Mouse (Mus musculus): ENCODE results near the gene Xiap. TPM values are rescaled to one million over a fixed set of nuclear protein-coding genes. Genes with fewer than 3 reads are reported as not detected.

Xiap gene
- polyA plus RNA-seq, 1 experiment from 2014 or later: 11.4 TPM

- no peaks in the 10 kb centered on the region for H3K27me3 ChIP-seq
- ATAC-seq (ENCODE audit: insufficient number of reproducible peaks, low FRiP score, low TSS enrichment, low read depth): peak; percentile 82
- 32% methylated on average over 30 of the region's 40 CpGs for WGBS
- H3K4me3 ChIP-seq (replicated peaks): peak overlapping the region; percentile 59
- peak overlapping the region; percentile 73 for H3K9ac ChIP-seq
- H3K4me1 ChIP-seq: no peaks in the 10 kb centered on the region
- H3K9me3 ChIP-seq (replicated peaks): no peaks in the 10 kb centered on the region
- peak overlapping the region; percentile 99 for H3K27ac ChIP-seq (replicated peaks)
- H3K36me3 ChIP-seq: no peaks in the 10 kb centered on the region
- peak overlapping the region; percentile 40 for H3K4me2 ChIP-seq (replicated peaks)
These were observed 91.0 kb downstream of the Xiap start for GRCm38 (mm10) chrX:42150346-42151023.

- Histone ChIP-seq H3K9ac (peak overlapping the region; percentile 31), H3K4me3 (replicated peaks) (peak overlapping the region; percentile 59), H3K27ac (replicated peaks) (peak overlapping the region; percentile 95), H3K27me3 (no peaks in the 10 kb centered on the region), H3K36me3 (no peaks in the 10 kb centered on the region), H3K4me1 (no peaks in the 10 kb centered on the region), H3K9me3 (replicated peaks) (no peaks in the 10 kb centered on the region), H3K4me2 (replicated peaks) (peak overlapping the region; percentile 40)
- no peak for ATAC-seq (ENCODE audit: insufficient number of reproducible peaks, low FRiP score, low TSS enrichment, low read depth)
- 17% methylated on average over 25 of the region's 25 CpGs for WGBS
These were observed 91.7 kb downstream of the Xiap start for GRCm38 (mm10) chrX:42151024-42151754.

DNA sequence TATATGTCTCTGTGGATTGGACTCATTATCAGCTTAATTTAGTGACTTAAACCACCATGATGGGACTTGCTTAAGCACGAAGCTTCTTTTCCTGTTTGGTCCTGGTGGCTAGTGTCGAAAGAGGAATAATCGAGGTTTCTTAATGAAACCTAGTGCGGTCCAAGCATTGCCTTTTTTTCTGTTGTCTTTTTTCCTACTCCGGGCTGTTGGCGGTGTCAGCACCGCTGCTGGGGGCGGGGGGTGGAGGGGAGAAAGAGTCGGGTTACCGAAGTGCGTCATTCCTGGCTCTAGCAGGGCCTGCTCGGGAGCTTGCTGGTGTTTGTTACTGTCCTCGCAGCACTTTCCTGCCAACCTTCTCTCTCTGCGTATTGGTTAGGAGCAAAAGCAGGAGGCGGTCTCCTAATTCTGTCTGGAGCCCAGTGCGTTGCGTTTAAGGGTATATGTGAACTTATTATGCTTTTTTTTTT, 92.5 kb downstream of the Xiap start:
- Histone ChIP-seq H3K36me3 (no peaks in the 10 kb centered on the region), H3K27me3 (no peaks in the 10 kb centered on the region), H3K4me2 (replicated peaks) (peak overlapping the region; percentile 40), H3K9ac (peak overlapping the region; percentile 31; the same call in 1 of the 2 replicates), H3K4me3 (replicated peaks) (peak overlapping the region; percentile 59), H3K4me1 (no peaks in the 10 kb centered on the region), H3K27ac (replicated peaks) (peak overlapping the region; percentile 95), H3K9me3 (replicated peaks) (no peaks in the 10 kb centered on the region)
- WGBS: 19% methylated on average over 17 of the region's 17 CpGs
- ATAC-seq (ENCODE audit: insufficient number of reproducible peaks, low FRiP score, low TSS enrichment, low read depth): peak; percentile 85

GRCm38 (mm10) chrX:42153056-42153455, 93.6 kb downstream of the Xiap start:
- no peak for ATAC-seq (ENCODE audit: insufficient number of reproducible peaks, low FRiP score, low TSS enrichment, low read depth)
- no peaks in the 10 kb centered on the region for H3K4me1 ChIP-seq
- no peak overlapping the region for H3K9ac ChIP-seq
- no peaks in the 10 kb centered on the region for H3K27me3 ChIP-seq
- no peaks in the 10 kb centered on the region for H3K9me3 ChIP-seq (replicated peaks)
- no peak overlapping the region for H3K27ac ChIP-seq (replicated peaks)
- peak overlapping the region; percentile 40 for H3K4me2 ChIP-seq (replicated peaks)
- no peaks in the 10 kb centered on the region for H3K36me3 ChIP-seq
- H3K4me3 ChIP-seq (replicated peaks): peak overlapping the region; percentile 59
- WGBS: 18% methylated on average over 4 of the region's 4 CpGs

Other genes starting within 250 kb of the Xiap start
- gene Thoc2, start 139.0 kb upstream of the Xiap start, polyA plus RNA-seq (2015; fragmentation: Nextera tagmentation; extraction: Ambion mirVana): 74.8 and 77.6 TPM in 2 replicates
- gene Stag2, start 89.6 kb downstream of the Xiap start, polyA plus RNA-seq (2015; fragmentation: Nextera tagmentation; extraction: Ambion mirVana): 34.1 and 39.0 TPM in 2 replicates